Mouse (Mus musculus) R1 (cell line): ENCODE measurements at regions not wholly inside any gene's neighbourhood (a gene's known extent, or its start where the extent isn't known, plus 50 kb on each side); places are given as distances from the start of the nearest gene placed in this dataset.

Experiments used
- DNase-seq: peaks from one replicate; pipeline ENCODE4 v3.0.0-alpha.2; 2018; ENCODE audit warnings: low read depth, low spot score

GRCm38 (mm10) chr15:43784171-43784570 lies 3650.0 kb downstream of the 9330182O14Rik start:
- no peak for DNase-seq

GRCm38 (mm10) chr15:43803342-43803741 lies 3669.2 kb downstream of the 9330182O14Rik start:
- no peak for DNase-seq
